Mouse (Mus musculus) stomach, postnatal 0 days (tissue): ENCODE measurements around the gene Prdx1. TPM values are rescaled to one million over a fixed set of nuclear protein-coding genes. Genes with fewer than 3 reads are reported as not detected.

Source experiments
- ATAC-seq: fragments of 200-750 bp; cut with Nextera tagmentation; 2 replicates; pipeline ENCODE4 v1.8.0; 2017; ENCODE audit not compliant: low FRiP score, low TSS enrichment
- DNase-seq: peaks from one replicate; pipeline ENCODE4 v3.0.0-alpha.2; 2016; ENCODE audit warnings: low spot score
- H3K27ac ChIP-seq: fragments of 300-500 bp; sonication (generic); replicated peaks from 2 replicates; pipeline ENCODE4 v1.5.1; 2014; ENCODE audit warnings: mild to moderate bottlenecking, control low read depth
- H3K27me3 ChIP-seq: fragments of 300-500 bp; sonication (generic); 2 replicates; pipeline ENCODE4 v1.6.1; 2014; ENCODE audit warnings: low read length; ENCODE audit not compliant: control insufficient read depth, insufficient read depth
- H3K36me3 ChIP-seq: fragments of 300-500 bp; sonication (generic); 2 replicates; pipeline ENCODE4 v1.6.1; 2014; ENCODE audit warnings: low read length, mixed read lengths; ENCODE audit not compliant: control insufficient read depth, insufficient read depth
- H3K4me1 ChIP-seq: fragments of 300-500 bp; sonication (generic); replicated peaks from 2 replicates; pipeline ENCODE4 v1.6.1; 2014; ENCODE audit warnings: antibody characterized with exemption; ENCODE audit not compliant: control insufficient read depth, insufficient read depth
- H3K4me2 ChIP-seq: fragments of 300-500 bp; sonication (generic); replicated peaks from 2 replicates; pipeline ENCODE4 v1.6.1; 2014; ENCODE audit warnings: low read depth, mild to moderate bottlenecking, control low read depth, moderate library complexity
- H3K4me3 ChIP-seq: fragments of 300-500 bp; sonication (generic); 2 replicates; pipeline ENCODE4 v1.5.1; 2014; ENCODE audit warnings: low read depth, low read length, control low read depth
- H3K9ac ChIP-seq: fragments of 300-500 bp; sonication (generic); 2 replicates; pipeline ENCODE4 v1.6.1; 2014; ENCODE audit warnings: mild to moderate bottlenecking, low read length, control low read depth, mixed read lengths
- H3K9me3 ChIP-seq: fragments of 300-500 bp; sonication (generic); 2 replicates; pipeline ENCODE4 v1.6.1; 2016; ENCODE audit warnings: low read length; ENCODE audit not compliant: control insufficient read depth
- CTCF ChIP-seq: IDR thresholded peaks from 2 replicates; pipeline ENCODE4 v1.5.1; 2016; ENCODE audit warnings: antibody characterized with exemption, low read depth, mild to moderate bottlenecking, moderate library complexity
- EP300 ChIP-seq: optimal IDR thresholded peaks from 2 replicates; pipeline ENCODE3; 2016; ENCODE audit warnings: antibody characterized with exemption
- WGBS: fragments of 180-500 bp; shearing (Covaris S2); extraction: QIAGEN DNeasy Blood & Tissue Kit; methylation state at CpG from one replicate; pipeline ENCODE4 v1.1.7; 2014; 5-methylcytosine and 5-hydroxymethylcytosine counted together
- polyA plus RNA-seq: library from polyadenylated mRNA; unstranded; fragments of >200 nt; fragmentation: Nextera tagmentation; extraction: Ambion mirVana; gene quantifications from 2 replicates; pipeline ENCODE4 v1.2.1, GENCODE M21; 2015

The Prdx1 gene
- polyA plus RNA-seq, 1 experiment from 2014 or later, result 2,021 TPM

DNA sequence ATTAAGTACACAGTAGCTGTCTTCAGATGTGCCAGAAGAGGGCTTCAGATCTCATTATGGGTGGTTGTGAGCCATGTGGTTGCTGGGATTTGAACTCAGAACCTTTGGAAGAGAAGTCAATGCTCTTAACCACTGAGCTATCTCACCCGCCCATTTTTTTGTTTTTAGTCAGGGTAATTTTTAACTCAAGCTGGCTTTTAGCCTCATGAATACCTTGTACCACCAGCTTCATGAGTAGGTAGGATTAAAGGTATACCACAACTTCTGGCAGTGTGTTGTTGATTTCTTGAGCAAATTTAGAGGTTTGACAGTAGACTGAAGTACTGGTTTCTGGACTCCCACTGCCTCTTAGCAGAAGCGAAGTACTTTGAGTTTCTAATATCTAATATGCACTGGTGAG lies 6.8 kb downstream of the Prdx1 start:
- Histone ChIP-seq H3K4me3 (no peak overlapping the region), H3K4me2 (no peak overlapping the region), H3K4me1 (no peaks in the 10 kb centered on the region), H3K27ac (no peak overlapping the region), H3K9me3 (no peaks in the 10 kb centered on the region), H3K9ac (no peak overlapping the region), H3K27me3 (no peaks in the 10 kb centered on the region), H3K36me3 (peaks cover 30% of the 10 kb centered on the region)
- no peak for DNase-seq
- WGBS, result 89% methylated on average over 2 of the region's 2 CpGs
- TF ChIP-seq CTCF (no peak), EP300 (no peak)
- ATAC-seq, result no peak

DNA sequence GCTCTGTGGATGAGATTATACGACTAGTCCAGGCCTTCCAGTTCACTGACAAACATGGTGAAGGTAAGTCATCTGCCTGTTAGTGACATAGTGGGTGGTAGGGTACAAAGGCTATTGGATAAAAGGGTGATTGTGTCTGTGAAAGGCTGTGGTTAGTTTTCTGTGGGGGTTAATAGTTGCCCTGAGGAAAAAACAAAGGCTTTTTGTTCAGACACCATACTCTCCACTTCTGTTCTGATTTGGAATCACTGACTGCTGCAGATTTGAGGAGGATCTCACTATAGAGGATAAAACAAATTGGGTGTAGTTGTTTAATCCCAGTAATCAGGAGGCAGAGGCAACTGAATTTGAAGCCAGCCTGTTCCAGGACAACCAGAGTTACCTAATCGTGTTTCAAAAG lies 8.4 kb downstream of the Prdx1 start:
- H3K4me3 ChIP-seq, result no peak overlapping the region
- H3K36me3 ChIP-seq, result peaks cover 25% of the 10 kb centered on the region
- DNase-seq (no peak), ATAC-seq (no peak)
- no peak overlapping the region for H3K9ac ChIP-seq
- TF ChIP-seq CTCF (no peak), EP300 (no peak)
- WGBS, result 78% methylated on average over 2 of the region's 2 CpGs
- H3K27me3 ChIP-seq, result no peaks in the 10 kb centered on the region
- no peaks in the 10 kb centered on the region for H3K9me3 ChIP-seq
- H3K27ac ChIP-seq, result no peak overlapping the region
- no peaks in the 10 kb centered on the region for H3K4me1 ChIP-seq
- H3K4me2 ChIP-seq, result no peak overlapping the region

DNA sequence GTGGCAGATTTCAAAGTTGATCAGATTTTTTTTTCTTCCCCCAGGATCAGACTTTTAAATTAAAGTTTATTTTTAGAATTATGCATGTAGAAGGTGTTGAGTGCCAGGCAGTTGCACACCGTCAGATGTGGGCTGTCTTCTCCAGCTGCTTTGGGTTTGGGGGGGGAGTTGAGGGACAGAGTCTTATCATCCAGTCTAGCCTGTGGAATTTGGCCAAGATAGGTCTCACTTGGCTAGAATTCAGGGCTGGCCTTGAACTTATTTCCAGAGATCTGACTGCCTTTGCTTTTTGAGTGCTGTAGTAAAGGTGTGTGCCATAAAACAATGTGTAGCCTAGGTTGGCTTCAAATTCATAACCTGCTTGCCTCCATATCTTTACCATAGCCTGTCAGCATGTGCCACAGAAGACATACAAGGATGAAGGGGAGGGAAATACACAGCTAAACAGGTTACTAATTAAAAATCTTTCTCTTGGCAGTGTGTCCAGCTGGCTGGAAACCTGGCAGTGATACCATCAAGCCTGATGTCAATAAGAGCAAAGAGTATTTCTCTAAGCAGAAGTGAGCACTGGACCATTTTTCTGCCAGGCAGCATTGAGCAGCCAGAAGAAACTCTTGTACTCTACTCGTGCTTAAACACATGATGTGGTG lies 13.5 kb downstream of the Prdx1 start:
- Histone ChIP-seq H3K9me3 (no peaks in the 10 kb centered on the region), H3K4me1 (no peaks in the 10 kb centered on the region), H3K27me3 (no peaks in the 10 kb centered on the region), H3K4me3 (no peak overlapping the region), H3K9ac (no peak overlapping the region), H3K4me2 (no peak overlapping the region), H3K36me3 (peaks cover 22% of the 10 kb centered on the region), H3K27ac (no peak overlapping the region)
- no peak for DNase-seq
- no peak for TF ChIP-seq CTCF
- TF ChIP-seq EP300, result no peak
- ATAC-seq, result no peak
- 55% methylated on average over 2 of the region's 2 CpGs for WGBS

DNA sequence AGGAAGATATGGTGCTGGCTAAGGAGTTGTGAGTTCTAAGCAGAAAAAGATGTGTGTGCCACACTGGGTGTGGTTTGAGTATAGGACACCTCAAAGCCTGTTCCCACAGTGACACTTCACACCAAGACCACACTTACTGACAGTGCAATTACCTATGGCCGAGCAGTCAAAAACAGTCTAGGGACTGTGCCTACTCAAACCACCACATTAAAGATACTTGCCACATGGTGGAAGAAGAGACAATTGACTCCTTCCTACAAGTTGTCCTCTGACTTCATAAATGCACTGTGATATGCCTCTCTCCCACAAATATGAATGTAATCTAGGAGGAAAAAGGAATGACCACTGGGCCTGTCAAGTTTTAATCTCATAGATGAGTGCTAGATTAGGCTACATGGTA lies 15.6 kb downstream of the Prdx1 start:
- DNase-seq, result no peak
- TF ChIP-seq EP300 (no peak), CTCF (no peak)
- peaks cover 10% of the 10 kb centered on the region; the same call in 1 of the 2 replicates for H3K36me3 ChIP-seq

DNA sequence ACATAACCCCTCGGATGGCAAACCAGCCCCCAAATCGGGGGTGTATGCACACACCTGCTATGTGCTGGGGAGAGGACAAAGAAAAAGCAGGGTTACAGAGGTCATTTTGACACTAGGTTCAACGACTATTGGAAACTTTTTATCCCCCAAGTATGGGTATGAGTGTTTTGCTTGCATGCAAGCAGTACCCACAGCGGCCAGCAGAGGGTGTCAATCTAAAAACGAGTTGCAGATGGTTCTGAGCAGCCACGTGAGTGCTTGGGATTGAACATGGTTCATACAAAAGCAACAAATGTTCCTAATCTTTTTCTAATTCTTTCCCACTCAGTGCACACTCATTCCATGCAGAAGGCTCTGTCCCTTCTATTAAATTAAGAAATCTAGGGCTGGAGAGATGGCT lies 18.5 kb downstream of the Prdx1 start:
- H3K27me3 ChIP-seq, result no peaks in the 10 kb centered on the region
- no peaks in the 10 kb centered on the region; the same call in 1 of the 2 replicates for H3K4me1 ChIP-seq
- no peak overlapping the region for H3K27ac ChIP-seq
- H3K4me2 ChIP-seq, result no peak overlapping the region
- ATAC-seq (no peak), DNase-seq (peak; percentile 86)
- H3K4me3 ChIP-seq, result no peak overlapping the region
- no peak overlapping the region for H3K9ac ChIP-seq
- H3K36me3 ChIP-seq, result peaks cover 10% of the 10 kb centered on the region; the same call in 1 of the 2 replicates
- WGBS, result 33% methylated on average over 6 of the region's 6 CpGs
- no peaks in the 10 kb centered on the region for H3K9me3 ChIP-seq
- TF ChIP-seq EP300 (no peak), CTCF (peak; percentile 89)

More for the DNA sequence above, 15.6 kb downstream of the Prdx1 start:
- H3K9ac ChIP-seq, result no peak overlapping the region
- H3K27me3 ChIP-seq, result no peaks in the 10 kb centered on the region
- H3K9me3 ChIP-seq, result no peaks in the 10 kb centered on the region
- no peak overlapping the region for H3K4me3 ChIP-seq
- no peaks in the 10 kb centered on the region for H3K4me1 ChIP-seq
- no peak overlapping the region for H3K4me2 ChIP-seq
- 0 out of 2 replicates have a peak, but pooled peaks have one; percentile 19 for ATAC-seq
- H3K27ac ChIP-seq, result no peak overlapping the region
- 83% methylated on average over 1 of the region's 1 CpGs for WGBS

DNA sequence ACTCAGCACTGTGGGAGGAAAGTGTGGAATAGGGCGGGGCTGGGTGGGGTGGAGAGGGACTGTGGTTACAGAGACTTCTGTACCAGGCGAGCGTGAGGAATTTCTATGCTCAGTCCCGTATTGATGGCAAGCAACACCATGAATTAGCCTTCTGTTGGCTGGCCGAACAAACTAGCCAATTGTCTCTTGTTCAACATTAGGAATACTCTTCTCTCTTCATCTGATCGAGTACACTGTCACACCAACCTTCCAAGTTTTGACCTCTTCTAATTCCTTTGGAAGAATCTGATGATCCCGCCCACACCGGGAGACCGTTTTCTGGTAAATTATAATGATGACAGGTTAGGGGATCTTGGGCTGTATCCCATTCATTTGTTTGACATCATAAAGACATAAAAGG lies 22.3 kb downstream of the Prdx1 start:
- Histone ChIP-seq H3K9me3 (no peaks in the 10 kb centered on the region), H3K27me3 (no peaks in the 10 kb centered on the region), H3K27ac (no peak overlapping the region), H3K4me2 (peak overlapping the region; percentile 57), H3K4me1 (no peaks in the 10 kb centered on the region; the same call in 1 of the 2 replicates), H3K36me3 (no peaks in the 10 kb centered on the region), H3K9ac (peak overlapping the region; percentile 18; the same call in 1 of the 2 replicates), H3K4me3 (peak overlapping the region; percentile 42)
- WGBS, result 9% methylated on average over 9 of the region's 9 CpGs
- no peak for ATAC-seq
- TF ChIP-seq EP300 (no peak), CTCF (no peak)
- peak; percentile 23 for DNase-seq
